Mouse (Mus musculus): ENCODE data around the gene Pakap. TPM values are rescaled to one million over a fixed set of nuclear protein-coding genes. Genes with fewer than 3 reads are reported as not detected.

Pakap gene
- polyA plus RNA-seq, 2 experiments, result 0.51 TPM; not detected in 1

- Histone ChIP-seq H3K4me1 (replicated peaks; ENCODE audit: control insufficient read depth in 2 of 2, insufficient read depth in 2 of 2, low read length in 1 of 2) (no peaks in the 10 kb centered on the region), H3K9me3 (ENCODE audit: control insufficient read depth, low read length) (no peaks in the 10 kb centered on the region), H3K4me2 (ENCODE audit: low read depth) (no peak overlapping the region), H3K9ac (replicated peaks) (no peak overlapping the region), H3K27ac (no peak overlapping the region), H3K4me3 (ENCODE audit: insufficient read depth in 1 of 2, low read depth in 2 of 2, low read length in 2 of 2) (no peak overlapping the region), H3K36me3 (replicated peaks; ENCODE audit: control insufficient read depth, insufficient read depth, low read depth) (no peaks in the 10 kb centered on the region), H3K27me3 (ENCODE audit: control insufficient read depth, insufficient read depth, low read length) (no peaks in the 10 kb centered on the region)
- no peak for ATAC-seq (ENCODE audit: insufficient read depth)
- 61% methylated on average over 6 of the region's 6 CpGs for WGBS (ENCODE audit: insufficient replicate concordance)
- no peak for DNase-seq (ENCODE audit: low read depth in 3 of 3, low spot score in 3 of 3)
- TF ChIP-seq EP300 (IDR thresholded peaks at IDR 0.05; ENCODE audit: low read depth) (no peak), CTCF (IDR thresholded peaks at IDR 0.05; ENCODE audit: low read depth) (no peak)
Measured at GRCm38 (mm10) chr4:57924556-57925071, 356.6 kb downstream of the Pakap start.

GRCm38 (mm10) chr4:57927464-57928205 lies 359.7 kb downstream of the Pakap start:
- Histone ChIP-seq H3K9ac (replicated peaks) (no peak overlapping the region), H3K27me3 (ENCODE audit: control insufficient read depth, insufficient read depth, low read length) (no peaks in the 10 kb centered on the region), H3K4me3 (ENCODE audit: insufficient read depth in 1 of 2, low read depth in 2 of 2, low read length in 2 of 2) (no peak overlapping the region), H3K27ac (no peak overlapping the region), H3K4me2 (ENCODE audit: low read depth) (no peak overlapping the region), H3K4me1 (replicated peaks; ENCODE audit: control insufficient read depth in 2 of 2, insufficient read depth in 2 of 2, low read length in 1 of 2) (no peaks in the 10 kb centered on the region), H3K36me3 (replicated peaks; ENCODE audit: control insufficient read depth, insufficient read depth, low read depth) (no peaks in the 10 kb centered on the region), H3K9me3 (ENCODE audit: control insufficient read depth, low read length) (no peaks in the 10 kb centered on the region)
- TF ChIP-seq CTCF (IDR thresholded peaks at IDR 0.05; ENCODE audit: low read depth), result peak; percentile 58
- TF ChIP-seq EP300 (IDR thresholded peaks at IDR 0.05; ENCODE audit: low read depth), result no peak
- DNase-seq (ENCODE audit: low read depth in 3 of 3, low spot score in 3 of 3) (peak in 1 of 3 experiments; percentile 17), ATAC-seq (ENCODE audit: insufficient read depth) (no peak)
- 18% methylated on average over 3 of the region's 3 CpGs for WGBS (ENCODE audit: insufficient replicate concordance)

- Histone ChIP-seq H3K4me3 (ENCODE audit: insufficient read depth in 1 of 2, low read depth in 2 of 2, low read length in 2 of 2) (no peak overlapping the region), H3K9me3 (ENCODE audit: control insufficient read depth, low read length) (no peaks in the 10 kb centered on the region), H3K4me1 (replicated peaks; ENCODE audit: control insufficient read depth in 2 of 2, insufficient read depth in 2 of 2, low read length in 1 of 2) (no peaks in the 10 kb centered on the region), H3K9ac (replicated peaks) (no peak overlapping the region), H3K36me3 (replicated peaks; ENCODE audit: control insufficient read depth, insufficient read depth, low read depth) (no peaks in the 10 kb centered on the region), H3K27ac (no peak overlapping the region), H3K27me3 (ENCODE audit: control insufficient read depth, insufficient read depth, low read length) (no peaks in the 10 kb centered on the region), H3K4me2 (ENCODE audit: low read depth) (no peak overlapping the region)
- DNase-seq (ENCODE audit: low read depth in 3 of 3, low spot score in 3 of 3) (no peak), ATAC-seq (ENCODE audit: insufficient read depth) (no peak)
- WGBS (ENCODE audit: insufficient replicate concordance), result 40% methylated on average over 5 of the region's 5 CpGs
- TF ChIP-seq EP300 (IDR thresholded peaks at IDR 0.05; ENCODE audit: low read depth) (no peak), CTCF (IDR thresholded peaks at IDR 0.05; ENCODE audit: low read depth) (no peak)
Measured at GRCm38 (mm10) chr4:57930559-57931170, 362.7 kb downstream of the Pakap start.

- H3K4me2 ChIP-seq (ENCODE audit: low read depth), result no peak overlapping the region
- no peaks in the 10 kb centered on the region for H3K4me1 ChIP-seq (replicated peaks; ENCODE audit: control insufficient read depth in 2 of 2, insufficient read depth in 2 of 2, low read length in 1 of 2)
- no peaks in the 10 kb centered on the region for H3K9me3 ChIP-seq (ENCODE audit: control insufficient read depth, low read length)
- no peaks in the 10 kb centered on the region for H3K27me3 ChIP-seq (ENCODE audit: control insufficient read depth, insufficient read depth, low read length)
- no peak overlapping the region for H3K27ac ChIP-seq
- H3K4me3 ChIP-seq (ENCODE audit: insufficient read depth in 1 of 2, low read depth in 2 of 2, low read length in 2 of 2), result no peak overlapping the region
- ATAC-seq (ENCODE audit: insufficient read depth) (no peak), DNase-seq (ENCODE audit: low read depth in 3 of 3, low spot score in 3 of 3) (no peak)
- TF ChIP-seq CTCF (IDR thresholded peaks at IDR 0.05; ENCODE audit: low read depth), result no peak
- TF ChIP-seq EP300 (IDR thresholded peaks at IDR 0.05; ENCODE audit: low read depth), result no peak
- no peak overlapping the region for H3K9ac ChIP-seq (replicated peaks)
- WGBS (ENCODE audit: insufficient replicate concordance), result 48% methylated on average over 5 of the region's 5 CpGs
- no peaks in the 10 kb centered on the region for H3K36me3 ChIP-seq (replicated peaks; ENCODE audit: control insufficient read depth, insufficient read depth, low read depth)
Measured at GRCm38 (mm10) chr4:57934181-57934580, 366.2 kb downstream of the Pakap start.

- H3K36me3 ChIP-seq (replicated peaks; ENCODE audit: control insufficient read depth, insufficient read depth, low read depth), result no peaks in the 10 kb centered on the region
- H3K27ac ChIP-seq, result no peak overlapping the region
- no peaks in the 10 kb centered on the region for H3K27me3 ChIP-seq (ENCODE audit: control insufficient read depth, insufficient read depth, low read length)
- H3K9ac ChIP-seq (replicated peaks), result no peak overlapping the region
- no peak overlapping the region for H3K4me2 ChIP-seq (ENCODE audit: low read depth)
- no peaks in the 10 kb centered on the region for H3K4me1 ChIP-seq (replicated peaks; ENCODE audit: control insufficient read depth in 2 of 2, insufficient read depth in 2 of 2, low read length in 1 of 2)
- TF ChIP-seq CTCF (IDR thresholded peaks at IDR 0.05; ENCODE audit: low read depth), result no peak
- no peak for TF ChIP-seq EP300 (IDR thresholded peaks at IDR 0.05; ENCODE audit: low read depth)
- H3K9me3 ChIP-seq (ENCODE audit: control insufficient read depth, low read length), result no peaks in the 10 kb centered on the region
- no peak for ATAC-seq (ENCODE audit: insufficient read depth)
- H3K4me3 ChIP-seq (ENCODE audit: insufficient read depth in 1 of 2, low read depth in 2 of 2, low read length in 2 of 2), result no peak overlapping the region
- DNase-seq (ENCODE audit: low read depth in 3 of 3, low spot score in 3 of 3), result no peak
- 59% methylated on average over 6 of the region's 6 CpGs for WGBS (ENCODE audit: insufficient replicate concordance)
Measured at GRCm38 (mm10) chr4:57937292-57937691, 369.3 kb downstream of the Pakap start.

Data from liver, embryonic 14.5 days (tissue).